Mouse (Mus musculus): ENCODE measurements around the gene Phrf1.

GRCm38 (mm10) chr7:141190220-141190619 is 38.4 kb upstream of the Phrf1 start:
- no peak for TF ChIP-seq CTCF (IDR thresholded peaks at IDR 0.05; ENCODE audit: insufficient read depth, low read length)
- TF ChIP-seq POLR2A (IDR thresholded peaks at IDR 0.05; ENCODE audit: borderline replicate concordance, extremely low read depth, low read depth, low read length), result no peak
